In the genomic region with DNA sequence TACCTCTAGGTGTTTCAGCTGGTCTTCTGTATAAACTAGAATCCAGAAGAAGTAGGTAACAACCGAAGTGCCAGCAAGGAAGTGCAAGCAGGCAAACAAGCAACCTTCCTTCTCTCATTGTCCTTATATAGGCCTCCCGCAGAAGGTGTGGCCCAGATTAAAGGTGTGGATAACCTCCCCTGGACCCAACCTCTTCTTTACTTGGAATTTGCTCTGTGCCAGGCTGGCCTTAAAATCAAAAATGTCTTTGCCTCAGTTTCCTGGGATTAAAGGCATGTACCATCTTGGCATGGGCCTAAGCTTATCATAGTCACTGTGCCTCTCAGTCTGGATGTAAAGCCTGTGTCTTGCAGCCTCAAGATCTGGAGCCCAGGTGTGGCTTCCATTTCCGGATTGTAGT, we compare ENCODE assay signal across 5 mouse cellular contexts. TPM values are rescaled to one million over a fixed set of nuclear protein-coding genes. Genes with fewer than 3 reads are reported as not detected.
"Had no signal": no experiment of that assay in that cellular context is flagged by ENCODE, and none has a peak within 500 bp of the region (broad histone marks: within the 10 kb centered on the region; RNA-seq: fewer than 3 reads in every experiment).

A gene (minus strand): TSS at position 101 of the 400 bp plus-strand sequence.

RNA-seq across cellular contexts. Expression of the gene that starts here (rescaled TPM):
- polyA plus RNA-seq: neural tube, embryonic 12.5 days; neural tube, embryonic 13.5 days; neural tube, embryonic 14.5 days; neural tube, embryonic 15.5 days; spleen, adult 2 months had no signal
